Mouse (Mus musculus) testis, adult 2 months (tissue): ENCODE data around the gene Zfhx3.

ENCODE experiments used
- CTCF ChIP-seq: fragments of 200-500 bp; IDR thresholded peaks from 2 replicates; pipeline ENCODE4 v1.5.1; 2012; ENCODE audit warnings: low read depth, mild to moderate bottlenecking, inconsistent platforms, low read length, moderate library complexity; ENCODE audit not compliant: control insufficient read depth, insufficient read depth, insufficient replicate concordance
- POLR2A ChIP-seq: fragments of 200-500 bp; IDR thresholded peaks from 2 replicates; pipeline ENCODE4 v1.6.1; 2012; ENCODE audit warnings: low read depth, mild to moderate bottlenecking, inconsistent platforms, low read length, moderate library complexity; ENCODE audit not compliant: control insufficient read depth

- no peak for TF ChIP-seq CTCF
- TF ChIP-seq POLR2A = no peak
Measured at GRCm38 (mm10) chr8:108028440-108028839, 86.0 kb downstream of the Zfhx3 start.
